Mouse (Mus musculus) left cerebral cortex, adult 2 months (tissue): ENCODE data around the gene Tldc1. TPM values are rescaled to one million over a fixed set of nuclear protein-coding genes. Genes with fewer than 3 reads are reported as not detected.

Source experiments
- DNase-seq, 2 experiments: peaks; one replicate each; pipeline ENCODE4 v3.0.0; 2021 to 2022; ENCODE audit warnings: low spot score in 2 of 2, mixed read lengths in 1 of 2; ENCODE audit errors: extremely low spot score in 1 of 2
- H3K27ac ChIP-seq: fragments of 200-600 bp; 2 replicates; pipeline ENCODE4 v1.8.1; 2022
- H3K4me3 ChIP-seq: fragments of 200-600 bp; 2 replicates; pipeline ENCODE4 v1.8.1; 2022
- CTCF ChIP-seq: fragments of 200-600 bp; IDR thresholded peaks from 2 replicates; pipeline ENCODE4 v1.8.1; 2022; ENCODE audit warnings: antibody characterized with exemption, mild to moderate bottlenecking, moderate library complexity
- intact Hi-C: fragments of 180-260 bp; cut with DNase I; formaldehyde crosslinking; loops from one replicate; pipeline ENCODE4 v1.15.1; 2025
- total RNA-seq, 2 experiments: library from RNA; stranded (reverse); gene quantifications; 2 replicates each; pipeline ENCODE4 v1.2.3; 2021

Tldc1 gene
- total RNA-seq, 2 experiments from 2014 or later, result 13.6 to 13.7 TPM

GRCm38 (mm10) chr8:119713421-119713820 lies 64.8 kb downstream of the Tldc1 start:
- no peak for DNase-seq
- no peak for TF ChIP-seq CTCF
- intact Hi-C loops, result no loop called here
- Histone ChIP-seq H3K4me3 (no peak overlapping the region), H3K27ac (no peak overlapping the region)

GRCm38 (mm10) chr8:119712226-119712625 lies 66.0 kb downstream of the Tldc1 start:
- no peak for DNase-seq
- H3K27ac ChIP-seq, result no peak overlapping the region
- no peak for TF ChIP-seq CTCF
- no peak overlapping the region for H3K4me3 ChIP-seq
- intact Hi-C loops, result no loop called here

Other genes with a start within 250 kb of the Tldc1 start
- 10 to 100 TPM; 61.0 to 64.3 TPM for gene Mbtps1, start 219.7 kb downstream of the Tldc1 start, total RNA-seq
- gene Hsdl1, start 203.2 kb downstream of the Tldc1 start, total RNA-seq, result 10 to 100 TPM; 42.3 to 43.1 TPM
- under 1 TPM; 0.27 to 0.35 TPM for gene Dnaaf1, start 203.2 kb downstream of the Tldc1 start, total RNA-seq
- gene Taf1c, start 173.2 kb downstream of the Tldc1 start, total RNA-seq, result 10 to 100 TPM; 10.7 to 12.1 TPM
- under 1 TPM; 0.18 to 0.54 TPM for gene Adad2, start 165.7 kb downstream of the Tldc1 start, total RNA-seq
- gene Kcng4, start 142.7 kb downstream of the Tldc1 start, total RNA-seq, result 1 to 10 TPM; 3.4 TPM
- gene Wfdc1, start 112.1 kb downstream of the Tldc1 start, total RNA-seq, result 10 to 100 TPM in 1 of 2 experiments, 1 to 10 TPM in 1; 9.7 to 10.6 TPM
- gene Atp2c2, start 78.4 kb downstream of the Tldc1 start, total RNA-seq, result 1 to 10 TPM; 1.8 to 2.3 TPM
- gene Cotl1, start 62.1 kb upstream of the Tldc1 start, total RNA-seq, result 10 to 100 TPM; 60.1 to 61.4 TPM
- gene Klhl36, start 83.8 kb upstream of the Tldc1 start, total RNA-seq, result 1 to 10 TPM; 7.2 to 8.9 TPM
- gene Usp10, start 131.9 kb upstream of the Tldc1 start, total RNA-seq, result 10 to 100 TPM; 86.4 to 88.9 TPM
- 1 to 10 TPM; 2.4 to 2.6 TPM for gene Gm20388, start 132.4 kb upstream of the Tldc1 start, total RNA-seq
- gene Crispld2, start 214.0 kb upstream of the Tldc1 start, total RNA-seq, result 1 to 10 TPM; 2.3 to 3.4 TPM